Mouse (Mus musculus) kidney, embryonic 15.5 days (tissue): ENCODE results near the gene Lrrc23. TPM values are rescaled to one million over a fixed set of nuclear protein-coding genes. Genes with fewer than 3 reads are reported as not detected.
A peak's percentile ranks its signal among the peaks of the same experiment; 100 is the strongest.

ENCODE experiments used
- ATAC-seq: fragments of 200-750 bp; cut with Nextera tagmentation; replicated peaks from 2 replicates; pipeline ENCODE4 v1.8.0; 2017; ENCODE audit warnings: moderate TSS enrichment; ENCODE audit not compliant: low FRiP score
- H3K27ac ChIP-seq: fragments of 300-500 bp; sonication (generic); 2 replicates; pipeline ENCODE4 v1.5.1; 2015; ENCODE audit warnings: mild to moderate bottlenecking, inconsistent platforms
- H3K27me3 ChIP-seq: fragments of 300-500 bp; sonication (generic); 2 replicates; pipeline ENCODE4 v1.6.1; 2015; ENCODE audit warnings: inconsistent platforms
- H3K36me3 ChIP-seq: fragments of 300-500 bp; sonication (generic); 2 replicates; pipeline ENCODE4 v1.6.1; 2015; ENCODE audit warnings: inconsistent platforms
- H3K4me1 ChIP-seq: fragments of 300-500 bp; sonication (generic); 2 replicates; pipeline ENCODE4 v1.6.1; 2015; ENCODE audit warnings: inconsistent platforms
- H3K4me2 ChIP-seq: fragments of 300-500 bp; sonication (generic); 2 replicates; pipeline ENCODE4 v1.6.1; 2015; ENCODE audit warnings: moderate library complexity, mild to moderate bottlenecking, inconsistent platforms
- H3K4me3 ChIP-seq: fragments of 300-500 bp; sonication (generic); replicated peaks from 2 replicates; pipeline ENCODE4 v1.5.1; 2015; ENCODE audit warnings: mild to moderate bottlenecking, inconsistent platforms
- H3K9ac ChIP-seq: fragments of 300-500 bp; sonication (generic); 2 replicates; pipeline ENCODE4 v1.6.1; 2015; ENCODE audit warnings: mild to moderate bottlenecking, inconsistent platforms
- H3K9me3 ChIP-seq: fragments of 300-500 bp; sonication (generic); replicated peaks from 2 replicates; pipeline ENCODE4 v1.6.1; 2016; ENCODE audit warnings: inconsistent platforms
- WGBS: fragments of 180-500 bp; shearing (Covaris S2); methylation state at CpG from one replicate; pipeline ENCODE4 v1.1.7; 2015; ENCODE audit warnings: mixed read lengths; 5-methylcytosine and 5-hydroxymethylcytosine counted together
- polyA plus RNA-seq: library from polyadenylated mRNA; unstranded; fragments of >200 nt; fragmentation: Nextera tagmentation; extraction: Ambion mirVana; gene quantifications from 2 replicates; pipeline ENCODE4 v1.2.1, GENCODE M21; 2015

Lrrc23 gene
- 0.37 and 0.90 TPM in 2 replicates for polyA plus RNA-seq

DNA sequence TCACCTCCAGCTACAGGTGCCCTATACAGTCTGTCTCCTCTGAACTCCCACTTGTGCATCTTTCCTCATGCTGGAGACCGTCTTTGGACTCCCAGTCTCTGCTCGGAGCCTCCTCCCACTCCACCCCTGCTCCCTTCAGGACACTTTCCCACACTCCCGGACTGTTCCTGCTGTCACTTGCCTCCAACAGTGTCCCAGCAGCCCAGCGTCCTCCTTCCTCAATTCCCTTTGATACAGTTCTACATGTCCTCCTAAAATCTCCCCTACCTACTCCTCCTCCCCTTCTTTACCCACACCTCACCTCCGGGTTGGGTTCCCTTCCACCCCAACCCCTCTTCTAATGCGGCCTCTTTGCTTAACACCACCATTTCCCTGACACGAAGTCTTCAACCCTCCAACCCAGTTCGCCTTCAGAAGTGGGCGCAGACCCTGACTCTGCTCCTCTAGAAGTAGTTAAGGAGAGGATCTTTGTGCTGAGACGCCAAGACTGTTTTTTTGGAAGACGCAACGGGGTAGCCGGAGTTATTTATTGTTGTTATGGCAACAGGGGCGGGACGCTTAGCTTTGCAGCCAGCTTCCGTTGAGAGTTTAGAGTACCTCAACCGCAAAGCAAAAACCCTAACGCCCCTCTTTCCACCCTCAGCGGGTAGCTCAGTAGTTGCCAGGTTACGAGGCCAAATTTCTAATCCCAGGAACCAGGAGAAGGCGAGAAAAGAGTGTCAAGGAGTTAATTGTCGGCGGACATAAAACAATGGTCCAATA, at the start of gene Lrrc23:
Gene Lrrc23 (minus strand): TSS at position 506 of the 762 bp plus-strand sequence.
- Histone ChIP-seq H3K27ac (no peak within 1 kb of the TSS), H3K4me1 (peaks cover 23% of the 10 kb centered on the region), H3K4me3 (peak within 1 kb of the TSS; percentile 47), H3K9me3 (no peaks in the 10 kb centered on the region), H3K36me3 (no peaks in the 10 kb centered on the region), H3K4me2 (peak within 1 kb of the TSS; percentile 83), H3K9ac (peak within 1 kb of the TSS; percentile 37), H3K27me3 (peaks cover 13% of the 10 kb centered on the region)
- WGBS = 2% methylated on average over 23 of the region's 23 CpGs
- peak; percentile 50 for ATAC-seq

DNA sequence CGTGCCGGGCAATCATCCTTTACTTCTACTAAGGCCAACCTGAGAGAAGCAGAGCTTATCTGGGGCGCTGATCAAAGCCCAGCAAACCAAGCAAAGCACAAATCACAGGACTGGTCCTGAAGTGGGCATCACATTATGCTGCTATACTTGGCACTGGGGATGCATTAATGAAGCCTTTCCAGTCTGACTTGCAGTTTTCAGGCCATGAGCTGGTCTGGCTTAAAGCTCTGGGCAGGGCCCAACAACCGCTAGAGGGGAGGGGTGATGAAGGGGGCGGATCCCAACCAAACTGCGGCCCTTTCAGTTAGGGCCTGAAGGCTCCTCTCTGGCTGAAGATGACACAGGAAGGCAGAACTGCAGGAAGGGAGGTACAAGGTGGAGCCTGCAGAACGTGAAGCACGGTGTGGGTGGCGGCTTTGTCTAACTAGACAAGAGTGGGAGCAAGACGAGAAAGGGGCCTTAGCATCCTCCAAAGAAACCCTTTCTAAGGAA, 48.6 kb upstream of the Lrrc23 start:
- Histone ChIP-seq H3K9ac (peak overlapping the region; percentile 59), H3K4me2 (peak overlapping the region; percentile 90), H3K27me3 (no peaks in the 10 kb centered on the region), H3K4me3 (peak overlapping the region; percentile 82), H3K4me1 (peaks cover 32% of the 10 kb centered on the region), H3K27ac (peak overlapping the region; percentile 98), H3K9me3 (no peaks in the 10 kb centered on the region), H3K36me3 (peaks cover 63% of the 10 kb centered on the region)
- no peak for ATAC-seq
- WGBS = 16% methylated on average over 10 of the region's 10 CpGs

DNA sequence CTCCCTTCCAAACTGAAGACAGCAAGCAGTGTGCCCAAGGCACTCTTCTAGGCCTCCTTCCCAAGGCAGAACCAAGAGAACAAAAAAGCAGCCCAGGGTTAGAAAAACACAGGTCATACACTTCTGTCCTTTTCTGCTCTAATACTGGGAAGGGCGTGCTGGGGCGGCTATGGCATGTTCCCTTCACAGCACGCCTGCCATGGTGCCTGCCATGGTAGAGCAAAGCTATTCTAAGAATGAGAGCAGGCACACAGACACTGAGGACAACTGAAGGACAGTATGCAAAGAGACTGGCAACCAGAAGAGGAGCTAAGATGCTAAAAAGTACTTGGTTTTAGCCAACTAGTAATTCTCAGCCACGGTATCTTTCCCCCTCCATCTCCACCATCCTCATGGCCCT, 42.5 kb upstream of the Lrrc23 start:
- H3K4me2 ChIP-seq = no peak overlapping the region
- H3K27me3 ChIP-seq = no peaks in the 10 kb centered on the region
- H3K9ac ChIP-seq = no peak overlapping the region
- H3K4me3 ChIP-seq = no peak overlapping the region
- WGBS = 94% methylated on average over 4 of the region's 4 CpGs
- H3K9me3 ChIP-seq = no peaks in the 10 kb centered on the region
- ATAC-seq = no peak
- no peaks in the 10 kb centered on the region for H3K4me1 ChIP-seq
- peaks cover 98% of the 10 kb centered on the region for H3K36me3 ChIP-seq
- H3K27ac ChIP-seq = no peak overlapping the region

DNA sequence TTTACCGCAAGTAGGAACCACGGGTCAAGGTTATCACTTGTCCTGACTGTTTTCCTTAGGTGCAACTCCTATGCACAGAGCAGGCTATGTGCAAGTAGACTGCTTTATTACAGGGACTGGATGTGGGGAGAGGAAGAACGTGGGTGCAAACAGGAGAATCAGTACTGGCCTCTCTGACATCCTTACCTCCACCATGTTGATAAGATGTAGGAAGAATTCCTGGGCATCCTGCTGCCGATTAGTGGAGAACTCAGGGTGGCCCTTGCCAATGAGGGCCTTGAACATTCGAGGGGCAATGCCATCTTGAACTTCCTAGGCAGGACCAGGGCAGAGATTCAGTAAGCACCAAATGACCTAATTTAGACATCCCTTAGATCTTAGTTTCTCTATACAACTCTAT, 41.4 kb upstream of the Lrrc23 start:
- no peaks in the 10 kb centered on the region for H3K9me3 ChIP-seq
- H3K27me3 ChIP-seq = no peaks in the 10 kb centered on the region
- no peak overlapping the region for H3K4me3 ChIP-seq
- ATAC-seq = no peak
- WGBS = 87% methylated on average over 5 of the region's 5 CpGs
- no peak overlapping the region for H3K27ac ChIP-seq
- no peak overlapping the region for H3K4me2 ChIP-seq
- H3K9ac ChIP-seq = no peak overlapping the region
- H3K4me1 ChIP-seq = no peaks in the 10 kb centered on the region
- H3K36me3 ChIP-seq = peaks cover 100% of the 10 kb centered on the region

DNA sequence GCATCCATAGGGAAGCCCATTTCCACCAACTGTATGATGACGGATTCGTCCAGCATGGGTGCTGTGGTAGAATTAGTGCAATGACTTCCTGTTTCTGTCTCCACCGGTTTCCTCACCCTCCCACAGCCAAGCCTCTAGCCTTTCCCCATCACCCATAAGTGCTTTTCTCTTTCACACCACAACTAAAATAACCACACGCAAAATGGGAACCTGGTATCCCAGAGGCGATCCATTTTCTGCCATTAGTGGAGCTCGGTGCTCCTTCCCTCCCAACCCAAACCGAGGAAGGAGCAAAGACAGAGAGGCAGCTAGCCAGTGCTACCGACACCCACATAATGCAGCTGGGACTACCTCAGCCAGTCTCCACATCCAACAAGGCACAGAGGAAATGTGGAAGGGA, 38.4 kb upstream of the Lrrc23 start:
- Histone ChIP-seq H3K4me1 (peaks cover 18% of the 10 kb centered on the region), H3K27me3 (no peaks in the 10 kb centered on the region), H3K36me3 (peaks cover 73% of the 10 kb centered on the region), H3K27ac (no peak overlapping the region), H3K9ac (no peak overlapping the region), H3K4me3 (no peak overlapping the region), H3K9me3 (no peaks in the 10 kb centered on the region), H3K4me2 (no peak overlapping the region)
- WGBS = 90% methylated on average over 8 of the region's 8 CpGs
- no peak for ATAC-seq

DNA sequence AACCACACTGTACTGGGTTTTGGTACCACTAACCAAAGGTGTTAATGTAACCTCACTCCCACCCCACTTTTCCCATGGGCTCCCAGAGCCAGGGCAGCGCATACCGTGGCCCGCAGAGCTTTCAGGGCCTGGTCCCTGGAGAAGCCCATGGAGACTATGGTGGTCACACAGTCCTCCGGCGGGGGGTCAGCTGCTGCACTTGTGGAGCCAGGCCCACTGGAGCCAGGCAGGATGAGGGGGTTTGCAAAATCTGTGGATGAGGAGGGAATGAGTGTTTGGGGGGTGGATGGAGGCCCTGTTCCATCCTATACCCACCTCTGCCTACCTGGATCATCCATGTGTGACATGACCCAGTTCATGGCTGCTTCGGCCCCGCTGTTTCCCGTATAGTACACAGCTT, 38.0 kb upstream of the Lrrc23 start:
- Histone ChIP-seq H3K27ac (no peak overlapping the region), H3K9ac (no peak overlapping the region), H3K4me2 (no peak overlapping the region), H3K4me1 (peaks cover 22% of the 10 kb centered on the region), H3K9me3 (no peaks in the 10 kb centered on the region), H3K4me3 (no peak overlapping the region), H3K36me3 (peaks cover 69% of the 10 kb centered on the region), H3K27me3 (no peaks in the 10 kb centered on the region)
- WGBS = 95% methylated on average over 8 of the region's 8 CpGs
- no peak for ATAC-seq

DNA sequence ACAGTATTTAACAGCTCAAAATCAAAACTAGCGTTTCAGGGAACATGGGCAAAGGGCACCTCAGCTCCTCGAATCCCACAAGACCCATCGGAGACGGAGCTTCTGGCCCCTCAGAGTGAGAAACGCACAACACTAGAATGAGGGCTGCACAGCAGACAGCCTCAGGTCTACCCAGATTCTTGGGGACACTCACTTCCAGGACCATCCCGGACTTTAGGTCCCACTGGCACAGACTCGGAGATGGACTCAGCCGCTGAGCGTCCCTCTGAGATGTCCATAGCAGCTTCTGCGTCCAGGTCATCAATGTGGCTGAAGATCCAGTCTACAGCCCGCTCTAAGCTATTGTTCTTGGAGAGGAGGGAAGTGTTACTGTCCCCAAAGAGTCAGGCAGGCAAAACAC, 37.6 kb upstream of the Lrrc23 start:
- Histone ChIP-seq H3K27me3 (no peaks in the 10 kb centered on the region), H3K9me3 (no peaks in the 10 kb centered on the region), H3K36me3 (peaks cover 66% of the 10 kb centered on the region), H3K4me3 (no peak overlapping the region), H3K4me1 (peaks cover 26% of the 10 kb centered on the region), H3K4me2 (no peak overlapping the region), H3K27ac (no peak overlapping the region), H3K9ac (no peak overlapping the region)
- no peak for ATAC-seq
- 93% methylated on average over 11 of the region's 11 CpGs for WGBS

DNA sequence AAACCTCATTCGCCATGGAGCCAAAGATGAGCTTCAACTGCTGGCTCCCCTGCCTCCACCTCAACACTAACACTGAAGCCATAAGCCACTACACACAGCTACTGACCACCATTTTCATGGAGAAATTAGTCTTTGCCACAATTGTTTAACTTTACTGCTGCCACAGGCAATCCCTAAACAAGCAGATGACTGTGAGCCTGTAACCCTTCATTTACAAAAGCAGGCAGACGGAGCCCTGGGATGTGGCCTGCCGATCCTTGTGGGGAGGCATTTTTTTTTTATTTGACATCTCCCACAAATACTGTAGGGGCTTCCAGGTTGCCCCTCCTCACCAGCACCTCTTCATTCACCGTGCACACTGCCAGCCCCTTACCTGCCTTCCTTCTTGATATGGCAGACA, 37.1 kb upstream of the Lrrc23 start:
- Histone ChIP-seq H3K4me2 (no peak overlapping the region), H3K36me3 (peaks cover 66% of the 10 kb centered on the region), H3K27ac (no peak overlapping the region), H3K4me1 (peaks cover 31% of the 10 kb centered on the region), H3K9ac (no peak overlapping the region), H3K4me3 (no peak overlapping the region), H3K9me3 (no peaks in the 10 kb centered on the region), H3K27me3 (no peaks in the 10 kb centered on the region)
- WGBS = 94% methylated on average over 4 of the region's 4 CpGs
- no peak for ATAC-seq

DNA sequence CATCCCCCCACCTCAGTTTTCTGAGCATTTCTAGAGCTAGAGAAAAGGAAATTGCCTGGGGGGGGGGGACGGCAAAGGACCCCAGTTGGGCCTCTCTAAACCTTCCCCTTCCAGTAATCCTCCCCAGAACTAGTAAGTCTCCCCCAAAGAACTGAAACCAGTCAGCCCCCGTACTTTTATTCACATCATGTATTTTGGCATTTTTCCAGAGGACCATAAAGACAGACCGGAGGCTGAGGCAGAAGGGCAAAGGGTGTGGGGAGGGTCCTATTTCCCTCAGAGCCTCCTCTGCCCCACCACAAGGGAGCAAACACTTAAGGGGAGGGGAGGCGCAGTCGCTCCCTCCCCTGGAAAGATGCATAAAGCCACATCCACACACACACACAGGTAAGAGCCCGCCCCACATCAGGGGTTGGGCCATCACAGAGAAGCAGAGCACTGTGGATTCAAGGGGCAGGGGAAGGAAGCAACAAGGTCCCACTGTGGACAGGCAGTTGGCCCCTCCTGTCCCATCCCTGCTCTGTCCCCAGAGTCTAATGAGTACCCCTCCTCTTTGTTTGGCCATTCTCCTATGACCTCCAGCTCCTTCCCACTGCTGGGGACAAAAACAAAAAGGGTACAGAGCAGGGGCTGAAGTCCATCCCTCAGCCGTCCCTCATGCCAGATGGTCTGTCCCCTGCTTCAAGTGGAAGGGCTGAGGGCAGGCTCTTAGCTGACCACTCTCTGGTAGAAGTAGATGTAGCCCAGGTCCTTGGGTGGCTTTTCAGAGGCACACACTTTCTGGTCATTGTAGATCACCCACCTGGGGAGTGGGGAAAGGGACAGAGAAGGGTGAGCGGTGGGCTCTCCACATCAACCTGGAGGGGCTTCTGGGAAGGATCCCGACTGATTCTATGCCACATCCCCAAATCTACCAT, 35.6 kb upstream of the Lrrc23 start:
- Histone ChIP-seq H3K4me2 (peak overlapping the region; percentile 69), H3K27me3 (no peaks in the 10 kb centered on the region), H3K4me3 (peak overlapping the region; percentile 80; the same call in 1 of the 2 replicates), H3K36me3 (peaks cover 65% of the 10 kb centered on the region), H3K27ac (peak overlapping the region; percentile 92), H3K9me3 (no peaks in the 10 kb centered on the region), H3K4me1 (peaks cover 41% of the 10 kb centered on the region), H3K9ac (no peak overlapping the region)
- ATAC-seq = peak; percentile 12
- WGBS = 59% methylated on average over 9 of the region's 9 CpGs

DNA sequence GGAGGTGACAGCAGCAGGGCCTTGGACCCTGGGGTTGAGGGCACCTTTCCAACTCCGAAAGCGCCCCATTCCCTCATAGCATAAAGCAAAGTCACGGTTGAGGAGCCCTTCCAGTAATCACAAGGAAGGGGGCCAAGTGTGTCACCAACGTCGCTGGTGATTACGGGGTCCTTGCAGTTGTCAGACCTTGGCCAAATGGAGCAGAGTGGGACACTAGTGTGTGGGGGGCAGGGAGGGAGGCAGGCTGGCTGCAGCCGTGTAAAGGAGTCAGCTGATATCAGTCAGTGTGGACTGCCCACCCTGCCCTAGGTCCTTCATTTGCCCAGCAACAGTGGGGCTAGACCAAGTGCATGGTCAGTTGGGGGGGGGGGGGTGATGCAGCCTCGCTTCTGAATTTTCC, 34.9 kb upstream of the Lrrc23 start:
- H3K27ac ChIP-seq = peak overlapping the region; percentile 92
- peaks cover 61% of the 10 kb centered on the region for H3K36me3 ChIP-seq
- H3K4me2 ChIP-seq = peak overlapping the region; percentile 69
- ATAC-seq = peak; percentile 53
- peaks cover 48% of the 10 kb centered on the region for H3K4me1 ChIP-seq
- H3K9ac ChIP-seq = no peak overlapping the region
- H3K9me3 ChIP-seq = no peaks in the 10 kb centered on the region
- WGBS = 15% methylated on average over 8 of the region's 8 CpGs
- peak overlapping the region; percentile 80 for H3K4me3 ChIP-seq
- H3K27me3 ChIP-seq = no peaks in the 10 kb centered on the region

DNA sequence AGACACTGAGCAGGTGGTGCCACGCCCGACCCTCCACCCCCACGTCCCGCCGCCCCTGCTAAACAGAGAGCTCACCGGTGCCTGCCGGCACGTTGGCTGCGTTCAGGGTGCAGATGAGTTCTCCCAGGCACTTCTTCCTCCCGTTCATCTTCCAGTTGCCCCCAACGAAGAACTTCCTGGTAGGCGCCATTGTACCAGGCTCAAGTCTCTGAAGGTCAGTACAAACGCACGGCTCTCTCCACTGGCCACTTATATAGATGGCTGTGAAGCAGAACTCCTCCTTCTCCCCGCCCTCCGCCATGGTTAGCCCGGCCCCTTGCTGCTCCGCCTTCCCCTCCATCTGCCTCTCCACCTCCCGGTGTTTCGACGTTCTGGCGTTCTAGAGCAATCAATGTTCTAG, 34.4 kb upstream of the Lrrc23 start, which contains the start of gene Tpi1:
Gene Tpi1 (minus strand): TSS at position 364 of the 400 bp plus-strand sequence.
- H3K27me3 ChIP-seq = no peaks in the 10 kb centered on the region
- peak within 1 kb of the TSS; percentile 69 for H3K4me2 ChIP-seq
- H3K4me1 ChIP-seq = peaks cover 53% of the 10 kb centered on the region
- peak within 1 kb of the TSS; percentile 75 for H3K9ac ChIP-seq
- peak within 1 kb of the TSS; percentile 80 for H3K4me3 ChIP-seq
- peak; percentile 89 for ATAC-seq
- no peaks in the 10 kb centered on the region for H3K9me3 ChIP-seq
- H3K36me3 ChIP-seq = peaks cover 56% of the 10 kb centered on the region
- under 1% methylated on average over 22 of the region's 22 CpGs for WGBS
- H3K27ac ChIP-seq = peak within 1 kb of the TSS; percentile 92

DNA sequence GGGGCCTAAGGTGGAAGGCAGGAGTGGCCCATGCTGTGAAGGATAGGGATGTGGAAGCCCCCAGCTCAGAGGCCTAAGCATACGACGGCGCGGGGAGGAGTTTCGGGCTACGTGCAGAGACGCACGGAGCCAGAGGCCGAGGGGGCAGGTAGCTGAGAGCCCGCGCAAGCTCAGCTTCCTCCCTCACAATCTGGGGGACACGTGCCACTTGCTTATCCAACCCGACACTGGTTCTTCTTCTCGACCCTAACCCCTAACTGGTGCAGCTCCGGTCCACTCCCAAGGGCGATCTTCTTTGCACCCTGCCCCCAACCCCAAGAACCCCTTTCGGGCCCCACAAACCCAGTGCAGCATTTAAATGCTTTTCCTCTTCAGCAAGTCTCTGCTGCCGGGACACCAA, 34.0 kb upstream of the Lrrc23 start:
- peak; percentile 44 for ATAC-seq

More for the DNA sequence above, 34.0 kb upstream of the Lrrc23 start:
- H3K4me1 ChIP-seq = peaks cover 53% of the 10 kb centered on the region
- no peaks in the 10 kb centered on the region for H3K9me3 ChIP-seq
- H3K9ac ChIP-seq = peak overlapping the region; percentile 75
- H3K4me3 ChIP-seq = peak overlapping the region; percentile 80
- H3K27ac ChIP-seq = peak overlapping the region; percentile 92
- H3K4me2 ChIP-seq = peak overlapping the region; percentile 69
- peaks cover 51% of the 10 kb centered on the region for H3K36me3 ChIP-seq
- no peaks in the 10 kb centered on the region for H3K27me3 ChIP-seq
- WGBS = under 1% methylated on average over 18 of the region's 18 CpGs
